In the genomic region with DNA sequence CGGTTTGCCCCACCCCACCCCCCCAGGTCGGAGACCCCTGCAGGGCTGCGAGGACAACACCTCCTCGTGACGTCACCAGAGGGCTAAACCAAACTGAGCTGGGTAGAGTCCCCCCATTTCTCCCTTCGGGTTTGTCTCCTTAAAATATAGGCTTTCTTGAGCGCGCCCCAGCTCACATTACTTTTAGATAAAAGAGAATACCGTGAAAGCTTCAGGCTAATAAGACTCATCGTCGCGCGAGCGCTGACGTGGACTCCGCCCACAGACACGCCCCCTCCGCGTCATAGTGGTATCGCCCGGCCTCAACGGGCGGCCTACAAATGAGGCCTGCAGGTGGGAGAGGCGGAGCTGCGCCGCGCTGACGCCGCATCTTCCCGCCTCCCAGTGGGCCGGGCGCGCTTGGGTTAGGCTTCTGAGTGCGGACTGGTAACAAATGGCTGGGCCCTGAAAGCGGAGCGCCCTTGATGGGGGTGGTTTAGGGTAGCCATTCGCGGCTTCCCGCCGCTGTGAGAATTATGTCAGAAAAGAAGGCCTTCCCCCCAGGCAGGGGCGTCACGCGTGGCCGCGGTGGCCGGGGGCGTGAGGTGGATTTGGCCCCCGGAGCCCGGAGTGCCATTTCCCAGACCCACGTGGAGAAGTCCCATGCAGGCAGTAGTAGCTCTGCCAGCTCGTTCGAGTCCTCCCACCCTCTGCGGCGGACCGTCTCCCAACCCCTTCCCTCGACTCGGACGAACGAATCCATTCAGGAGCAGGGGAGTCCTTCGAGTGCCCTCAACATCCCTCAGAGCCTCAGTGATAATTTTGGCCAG, we compare ENCODE assay signal across 9 mouse cellular contexts. TPM values are rescaled to one million over a fixed set of nuclear protein-coding genes. Genes with fewer than 3 reads are reported as not detected.
DNase-seq lines count a peak whose midpoint lies in the region; ATAC-seq and TF ChIP-seq lines count a peak whose summit lies in the region.
"Had no signal": no experiment of that assay in that cellular context is flagged by ENCODE, and none has a peak within 500 bp of the region (broad histone marks: within the 10 kb centered on the region; RNA-seq: fewer than 3 reads in every experiment).

No protein-coding gene starts in this region.

- H3K27ac ChIP-seq in heart, embryonic 11.5 days (ENCODE audit: low read depth, low read length) = peak overlapping the region; percentile 71; the same call in 1 of the 2 replicates
- H3K27ac ChIP-seq in kidney, embryonic 15.5 days = peak overlapping the region; percentile 83
- peak overlapping the region; percentile 69 for H3K27ac ChIP-seq in limb, embryonic 15.5 days
- peak overlapping the region; percentile 88 for H3K27ac ChIP-seq in midbrain, postnatal 0 days (ENCODE audit: low read depth, low read length)

- peaks cover 17% of the 10 kb centered on the region for H3K4me1 ChIP-seq in erythroblast, embryonic 14.5 days (ENCODE audit: control insufficient read depth)
- no peaks in the 10 kb centered on the region for H3K4me1 ChIP-seq in heart, embryonic 11.5 days (ENCODE audit: control insufficient read depth, insufficient read depth, low read length)
- H3K4me1 ChIP-seq in kidney, embryonic 15.5 days = no peaks in the 10 kb centered on the region
- no peaks in the 10 kb centered on the region for H3K4me1 ChIP-seq in limb, embryonic 15.5 days
- no peaks in the 10 kb centered on the region for H3K4me1 ChIP-seq in midbrain, postnatal 0 days (ENCODE audit: insufficient read depth, low read length)

- DNase-seq in B cell, adult 2 months = peak; percentile 90 to 92
- peak; percentile 82 for DNase-seq in brain, embryonic 18.5 days (ENCODE audit: low read depth, low spot score)
- DNase-seq in midbrain, postnatal 0 days (ENCODE audit: low spot score) = peak; percentile 90
- peak; percentile 64 to 87 for DNase-seq in spleen, postnatal 10 days (ENCODE audit: low spot score in 2 of 2)

- H3K9me3 ChIP-seq in erythroblast, embryonic 14.5 days (ENCODE audit: control insufficient read depth, low read length) = no peaks in the 10 kb centered on the region; the same call in 1 of the 2 replicates
- no peaks in the 10 kb centered on the region for H3K9me3 ChIP-seq in heart, embryonic 11.5 days (replicated peaks; ENCODE audit: control insufficient read depth, low read length)
- H3K9me3 ChIP-seq in kidney, embryonic 15.5 days (replicated peaks) = no peaks in the 10 kb centered on the region
- H3K9me3 ChIP-seq in limb, embryonic 15.5 days = no peaks in the 10 kb centered on the region
- H3K9me3 ChIP-seq in midbrain, postnatal 0 days (ENCODE audit: low read length) = no peaks in the 10 kb centered on the region

- peak; percentile 95 for ATAC-seq in heart, embryonic 11.5 days (replicated peaks; ENCODE audit: insufficient number of reproducible peaks, low FRiP score, low TSS enrichment)
- peak; percentile 96 for ATAC-seq in kidney, embryonic 15.5 days (replicated peaks; ENCODE audit: low FRiP score)
- ATAC-seq in limb, embryonic 15.5 days (ENCODE audit: insufficient number of reproducible peaks, low FRiP score, low TSS enrichment, low read depth) = peak; percentile 93
- ATAC-seq in midbrain, postnatal 0 days (ENCODE audit: low FRiP score) = peak; percentile 95

- H3K36me3 ChIP-seq in erythroblast, embryonic 14.5 days (ENCODE audit: control insufficient read depth) = no peaks in the 10 kb centered on the region
- H3K36me3 ChIP-seq in heart, embryonic 11.5 days (ENCODE audit: control insufficient read depth, insufficient read depth, low read length) = no peaks in the 10 kb centered on the region
- H3K36me3 ChIP-seq in kidney, embryonic 15.5 days = no peaks in the 10 kb centered on the region
- H3K36me3 ChIP-seq in limb, embryonic 15.5 days = no peaks in the 10 kb centered on the region
- H3K36me3 ChIP-seq in midbrain, postnatal 0 days (ENCODE audit: insufficient read depth, low read length) = no peaks in the 10 kb centered on the region

- TF ChIP-seq CTCF in midbrain, postnatal 0 days (IDR thresholded peaks at IDR 0.05) = no peak

- H3K4me3 ChIP-seq in erythroblast, embryonic 14.5 days (replicated peaks) = peak overlapping the region; percentile 66
- H3K4me3 ChIP-seq in heart, embryonic 11.5 days (ENCODE audit: low read depth, low read length) = peak overlapping the region; percentile 47
- H3K4me3 ChIP-seq in kidney, embryonic 15.5 days (replicated peaks) = peak overlapping the region; percentile 55
- peak overlapping the region; percentile 52 for H3K4me3 ChIP-seq in limb, embryonic 15.5 days
- H3K4me3 ChIP-seq in midbrain, postnatal 0 days (ENCODE audit: low read depth, low read length) = peak overlapping the region; percentile 45

- H3K9ac ChIP-seq in heart, embryonic 11.5 days (ENCODE audit: low read depth, low read length) = peak overlapping the region; percentile 67
- peak overlapping the region; percentile 54 for H3K9ac ChIP-seq in kidney, embryonic 15.5 days
- H3K9ac ChIP-seq in limb, embryonic 15.5 days = peak overlapping the region; percentile 28
- peak overlapping the region; percentile 62 for H3K9ac ChIP-seq in midbrain, postnatal 0 days (replicated peaks; ENCODE audit: low read length, poor library complexity, severe bottlenecking)

- 10% methylated on average over 60 of the region's 60 CpGs for WGBS in heart, embryonic 11.5 days (ENCODE audit: insufficient replicate concordance)
- WGBS in kidney, embryonic 15.5 days = 14% methylated on average over 60 of the region's 60 CpGs
- WGBS in limb, embryonic 15.5 days = 15% methylated on average over 59 of the region's 60 CpGs
- WGBS in midbrain, postnatal 0 days = 17% methylated on average over 53 of the region's 60 CpGs

- H3K4me2 ChIP-seq in heart, embryonic 11.5 days = peak overlapping the region; percentile 73
- H3K4me2 ChIP-seq in kidney, embryonic 15.5 days = peak overlapping the region; percentile 75
- H3K4me2 ChIP-seq in limb, embryonic 15.5 days = peak overlapping the region; percentile 70
- peak overlapping the region; percentile 58 for H3K4me2 ChIP-seq in midbrain, postnatal 0 days (ENCODE audit: low read depth, low read length, poor library complexity, severe bottlenecking)

- no peaks in the 10 kb centered on the region for H3K27me3 ChIP-seq in erythroblast, embryonic 14.5 days (ENCODE audit: control insufficient read depth)
- no peaks in the 10 kb centered on the region for H3K27me3 ChIP-seq in heart, embryonic 11.5 days (ENCODE audit: control insufficient read depth, insufficient read depth, low read length)
- no peaks in the 10 kb centered on the region for H3K27me3 ChIP-seq in kidney, embryonic 15.5 days
- H3K27me3 ChIP-seq in limb, embryonic 15.5 days = no peaks in the 10 kb centered on the region
- no peaks in the 10 kb centered on the region for H3K27me3 ChIP-seq in midbrain, postnatal 0 days (ENCODE audit: insufficient read depth, low read length)
- H3K27me3 ChIP-seq: CH12.LX had no signal

RNA-seq across cellular contexts. Expression of gene Maoa, which starts 1.1 kb away (rescaled TPM):
- polyA plus RNA-seq in erythroblast, embryonic 14.5 days (2012) = 0.03 TPM in 1 of 2 replicates, not detected in the other
- 7.2 and 9.0 TPM in 2 replicates for polyA plus RNA-seq in heart, embryonic 11.5 days (2014; fragmentation: Nextera tagmentation; extraction: Ambion mirVana)
- 17.2 and 19.1 TPM in 2 replicates for polyA plus RNA-seq in kidney, embryonic 15.5 days (2015; fragmentation: Nextera tagmentation; extraction: Ambion mirVana)
- 16.9 and 18.6 TPM in 2 replicates for polyA plus RNA-seq in limb, embryonic 15.5 days (2015; fragmentation: Nextera tagmentation; extraction: Ambion mirVana)
- 29.9 and 38.3 TPM in 2 replicates for total RNA-seq in midbrain, postnatal 0 days (2014; rRNA removed)
- 25.7 and 26.8 TPM in 2 replicates for polyA plus RNA-seq in midbrain, postnatal 0 days (2015; fragmentation: Nextera tagmentation; extraction: Ambion mirVana)
- total RNA-seq: CH12.LX had no signal

Comparison
In these comparisons a context has a peak if more than half of its experiments do, and no peak if none do; other contexts are left out.
1. Peak in every context shown above with its lines: DNase-seq, ATAC-seq, H3K4me3 ChIP-seq and H3K27ac ChIP-seq.